Mouse (Mus musculus) lung, postnatal 0 days (tissue): ENCODE data around the gene Abtb2. TPM values are rescaled to one million over a fixed set of nuclear protein-coding genes. Genes with fewer than 3 reads are reported as not detected.

Experiments
- ATAC-seq: fragments of 200-750 bp; cut with Nextera tagmentation; 2 replicates; pipeline ENCODE4 v1.8.0; 2017; ENCODE audit warnings: moderate library complexity
- DNase-seq: peaks from one replicate; pipeline ENCODE4 v3.0.0-alpha.2; 2016; ENCODE audit warnings: low spot score
- H3K27ac ChIP-seq: fragments of 300-500 bp; sonication (generic); 2 replicates; pipeline ENCODE4 v1.5.1; 2014; ENCODE audit warnings: antibody characterized with exemption, mild to moderate bottlenecking, low read length, mixed read lengths
- H3K27me3 ChIP-seq: fragments of 300-500 bp; sonication (generic); replicated peaks from 2 replicates; pipeline ENCODE4 v1.6.1; 2014; ENCODE audit warnings: low read length, mixed read lengths; ENCODE audit not compliant: insufficient read depth
- H3K36me3 ChIP-seq: fragments of 300-500 bp; sonication (generic); 2 replicates; pipeline ENCODE4 v1.6.1; 2014; ENCODE audit warnings: low read length, mixed read lengths; ENCODE audit not compliant: insufficient read depth
- H3K4me1 ChIP-seq: fragments of 300-500 bp; sonication (generic); 2 replicates; pipeline ENCODE4 v1.6.1; 2014; ENCODE audit warnings: antibody characterized with exemption, low read depth, low read length, mixed read lengths; ENCODE audit not compliant: insufficient read depth
- H3K4me2 ChIP-seq: fragments of 300-500 bp; sonication (generic); replicated peaks from 2 replicates; pipeline ENCODE4 v1.6.1; 2014; ENCODE audit warnings: low read depth, mild to moderate bottlenecking, low read length, moderate library complexity, mixed read lengths
- H3K4me3 ChIP-seq: fragments of 300-500 bp; sonication (generic); 2 replicates; pipeline ENCODE4 v1.5.1; 2014; ENCODE audit warnings: low read depth, low read length
- H3K9ac ChIP-seq: fragments of 300-500 bp; sonication (generic); replicated peaks from 2 replicates; pipeline ENCODE4 v1.6.1; 2014; ENCODE audit warnings: low read depth, mild to moderate bottlenecking
- H3K9me3 ChIP-seq: fragments of 300-500 bp; sonication (generic); 2 replicates; pipeline ENCODE4 v1.6.1; 2016; ENCODE audit warnings: low read length, mixed read lengths
- CTCF ChIP-seq: IDR thresholded peaks from 2 replicates; pipeline ENCODE4 v1.5.1; 2016; ENCODE audit warnings: antibody characterized with exemption, mild to moderate bottlenecking
- EP300 ChIP-seq: IDR thresholded peaks from 2 replicates; pipeline ENCODE4 v1.6.1; 2016; ENCODE audit warnings: antibody characterized with exemption, mild to moderate bottlenecking, control low read depth
- WGBS: fragments of 180-500 bp; shearing (Covaris S2); extraction: QIAGEN DNeasy Blood & Tissue Kit; methylation state at CpG from one replicate; pipeline ENCODE4 v1.1.7; 2014; 5-methylcytosine and 5-hydroxymethylcytosine counted together
- polyA plus RNA-seq: library from polyadenylated mRNA; unstranded; fragments of >200 nt; fragmentation: Nextera tagmentation; extraction: Ambion mirVana; gene quantifications from 2 replicates; pipeline ENCODE4 v1.2.1, GENCODE M21; 2015

Gene Abtb2
- polyA plus RNA-seq, 1 experiment from 2014 or later = 3.6 TPM

DNA sequence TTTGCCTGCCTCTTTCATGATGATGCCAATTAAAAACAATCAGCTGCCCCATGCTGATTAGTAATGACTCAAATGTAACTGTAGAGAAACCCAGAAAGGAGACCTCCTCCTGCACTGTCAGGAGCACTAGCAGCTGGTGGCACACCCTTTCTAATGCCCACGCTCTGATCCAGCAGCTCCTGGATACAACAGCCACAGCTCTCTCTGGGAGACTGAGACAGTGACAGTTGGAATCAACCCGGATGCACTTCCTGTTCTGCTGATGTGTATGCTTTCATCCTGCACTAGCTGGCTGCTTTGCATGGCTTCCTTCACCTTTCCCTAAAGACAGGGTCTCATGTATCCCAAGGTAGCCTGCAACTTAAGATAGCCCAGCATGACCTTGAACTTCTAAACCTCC is 180.0 kb downstream of the Abtb2 start:
- H3K4me1 ChIP-seq = no peaks in the 10 kb centered on the region
- ATAC-seq (no peak), DNase-seq (no peak)
- no peak for TF ChIP-seq EP300
- no peak for TF ChIP-seq CTCF
- no peak overlapping the region for H3K27ac ChIP-seq
- H3K4me2 ChIP-seq = no peak overlapping the region
- no peaks in the 10 kb centered on the region for H3K9me3 ChIP-seq
- 0 out of 2 replicates have a peak, but pooled peaks cover 13% of the 10 kb centered on the region for H3K36me3 ChIP-seq
- no peak overlapping the region for H3K9ac ChIP-seq
- no peaks in the 10 kb centered on the region for H3K27me3 ChIP-seq
- 71% methylated on average over 2 of the region's 2 CpGs for WGBS
- no peak overlapping the region for H3K4me3 ChIP-seq

DNA sequence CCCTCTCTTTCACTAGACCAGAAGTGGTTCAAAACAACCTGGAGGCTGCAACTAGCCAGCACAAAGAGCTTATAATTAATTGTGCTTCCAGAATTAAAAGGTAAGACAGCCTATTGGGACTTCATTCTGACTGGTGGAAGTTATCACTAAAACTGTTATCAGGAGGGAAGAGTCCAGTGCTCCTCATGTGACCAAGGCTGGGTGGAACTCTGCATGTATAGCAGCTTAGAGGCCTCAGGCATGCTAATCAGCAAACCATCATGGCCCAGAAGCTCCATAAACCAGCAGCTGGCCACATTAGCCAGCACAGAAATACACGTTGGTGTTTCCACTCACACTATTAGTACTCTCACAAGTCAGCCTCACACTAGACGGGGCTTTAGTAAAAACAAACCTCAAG is 180.7 kb downstream of the Abtb2 start:
- no peak for ATAC-seq
- Histone ChIP-seq H3K27ac (no peak overlapping the region), H3K9me3 (no peaks in the 10 kb centered on the region), H3K36me3 (0 out of 2 replicates have a peak, but pooled peaks cover 13% of the 10 kb centered on the region), H3K27me3 (no peaks in the 10 kb centered on the region), H3K4me3 (no peak overlapping the region), H3K4me2 (no peak overlapping the region), H3K9ac (no peak overlapping the region), H3K4me1 (no peaks in the 10 kb centered on the region)
- no peak for DNase-seq
- no peak for TF ChIP-seq CTCF
- TF ChIP-seq EP300 = no peak
- 86% methylated on average over 2 of the region's 2 CpGs for WGBS

DNA sequence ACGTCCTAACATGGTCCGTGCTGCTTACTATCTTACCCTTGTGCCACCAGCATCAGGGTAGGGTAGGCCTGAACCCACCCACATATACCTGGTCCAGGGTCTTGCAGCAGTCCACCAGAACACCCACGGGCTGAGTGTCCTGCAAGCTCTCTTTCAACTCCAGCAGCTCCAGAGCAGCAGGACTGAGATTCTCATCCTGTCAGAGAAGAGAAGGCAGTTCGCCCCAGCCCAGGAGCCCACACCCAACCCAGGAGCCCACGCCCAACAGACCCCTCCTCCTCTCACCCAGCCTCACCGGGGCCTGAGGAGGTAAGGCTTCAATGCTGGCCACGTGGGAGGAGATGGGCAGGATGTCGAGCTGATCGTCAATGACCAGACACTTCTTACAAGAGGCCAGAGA is 181.8 kb downstream of the Abtb2 start:
- no peaks in the 10 kb centered on the region for H3K27me3 ChIP-seq
- no peak for TF ChIP-seq CTCF
- TF ChIP-seq EP300 = no peak
- H3K4me1 ChIP-seq = no peaks in the 10 kb centered on the region
- 86% methylated on average over 9 of the region's 9 CpGs for WGBS
- ATAC-seq = no peak
- DNase-seq = no peak
- H3K4me2 ChIP-seq = no peak overlapping the region
- H3K9me3 ChIP-seq = no peaks in the 10 kb centered on the region
- H3K27ac ChIP-seq = no peak overlapping the region
- 0 out of 2 replicates have a peak, but pooled peaks cover 9% of the 10 kb centered on the region for H3K36me3 ChIP-seq
- no peak overlapping the region for H3K9ac ChIP-seq
- no peak overlapping the region for H3K4me3 ChIP-seq

DNA sequence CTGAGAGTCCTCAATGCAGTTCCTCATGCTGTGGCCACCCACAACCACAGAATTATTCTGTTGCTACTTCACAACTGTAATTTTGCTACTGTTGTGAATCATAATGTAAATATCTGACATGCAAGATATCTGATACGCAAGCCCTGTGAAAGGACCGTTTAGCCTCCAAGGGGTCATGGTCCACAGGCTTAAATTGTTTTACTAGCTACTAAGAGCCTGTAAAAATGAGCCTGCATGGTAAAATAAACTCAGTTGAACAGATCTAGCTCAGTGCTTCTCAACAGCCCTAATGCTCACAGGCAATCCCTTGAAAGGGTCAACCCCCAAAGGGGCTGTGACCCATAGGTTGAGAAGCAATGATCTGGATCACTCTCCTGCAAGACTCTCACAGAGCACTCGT is 183.0 kb downstream of the Abtb2 start:
- H3K9ac ChIP-seq = no peak overlapping the region
- DNase-seq (no peak), ATAC-seq (no peak)
- no peaks in the 10 kb centered on the region for H3K4me1 ChIP-seq
- no peak overlapping the region for H3K4me2 ChIP-seq
- H3K36me3 ChIP-seq = 0 out of 2 replicates have a peak, but pooled peaks cover 5% of the 10 kb centered on the region
- H3K27ac ChIP-seq = no peak overlapping the region
- 89% methylated on average over 3 of the region's 3 CpGs for WGBS
- TF ChIP-seq CTCF (no peak), EP300 (no peak)
- no peak overlapping the region for H3K4me3 ChIP-seq
- H3K27me3 ChIP-seq = no peaks in the 10 kb centered on the region
- no peaks in the 10 kb centered on the region for H3K9me3 ChIP-seq

- WGBS = 91% methylated on average over 6 of the region's 6 CpGs
- H3K36me3 ChIP-seq = 0 out of 2 replicates have a peak, but pooled peaks cover 5% of the 10 kb centered on the region
- no peak for ATAC-seq
Measured at GRCm38 (mm10) chr2:103751771-103752170, 185.7 kb downstream of the Abtb2 start.

DNA sequence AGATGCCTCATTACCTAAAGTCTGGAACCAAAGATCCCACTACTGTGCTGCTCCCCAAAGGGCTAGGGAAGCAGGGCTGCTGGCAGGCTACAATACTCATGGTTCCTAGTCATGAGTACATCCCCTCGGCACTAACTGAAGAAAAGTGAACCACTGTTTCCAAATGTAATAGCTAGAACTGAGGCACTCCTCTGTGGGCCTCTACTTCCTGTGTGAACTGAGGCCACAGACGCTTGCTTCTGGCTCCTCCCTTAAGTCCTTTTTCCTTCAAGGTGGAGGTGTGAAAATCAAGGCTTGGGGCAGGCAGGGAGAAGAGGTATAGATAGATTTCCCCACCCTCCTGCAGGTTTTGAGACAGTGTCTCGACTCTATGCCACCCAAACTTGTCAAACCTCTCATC is 188.5 kb downstream of the Abtb2 start:
- DNase-seq (no peak), ATAC-seq (no peak)
- no peak overlapping the region for H3K27ac ChIP-seq
- no peak overlapping the region for H3K4me3 ChIP-seq
- no peak overlapping the region for H3K9ac ChIP-seq
- H3K4me2 ChIP-seq = no peak overlapping the region
- whole genome bisulfite sequencing = 73% methylated on average over 3 of the region's 3 CpGs
- no peaks in the 10 kb centered on the region for H3K4me1 ChIP-seq
- H3K27me3 ChIP-seq = no peaks in the 10 kb centered on the region
- H3K36me3 ChIP-seq = no peaks in the 10 kb centered on the region
- no peaks in the 10 kb centered on the region for H3K9me3 ChIP-seq
- no peak for TF ChIP-seq EP300
- no peak for TF ChIP-seq CTCF

More at GRCm38 (mm10) chr2:103751771-103752170, 185.7 kb downstream of the Abtb2 start:
- Histone ChIP-seq H3K9me3 (no peaks in the 10 kb centered on the region), H3K4me3 (no peak overlapping the region), H3K4me2 (no peak overlapping the region), H3K9ac (no peak overlapping the region), H3K27ac (no peak overlapping the region), H3K4me1 (no peaks in the 10 kb centered on the region), H3K27me3 (no peaks in the 10 kb centered on the region)
- TF ChIP-seq CTCF (no peak), EP300 (no peak)
- no peak for DNase-seq
